Mouse (Mus musculus) ES-Bruce4 (cell line): ENCODE measurements around the gene Daam1.

ENCODE experiments used
- CTCF ChIP-seq: IDR thresholded peaks from one replicate; pipeline ENCODE4 v1.8.1; 2011; ENCODE audit warnings: low read depth, low read length
- POLR2A ChIP-seq: IDR thresholded peaks from one replicate; pipeline ENCODE4 v1.8.1; 2011; ENCODE audit warnings: low read length; ENCODE audit not compliant: insufficient read depth

- TF ChIP-seq POLR2A: no peak
- no peak for TF ChIP-seq CTCF
Observed at GRCm38 (mm10) chr12:71981250-71981649, 150.4 kb downstream of the Daam1 start.
